Mouse (Mus musculus): ENCODE measurements around the gene Rab5c.

DNA sequence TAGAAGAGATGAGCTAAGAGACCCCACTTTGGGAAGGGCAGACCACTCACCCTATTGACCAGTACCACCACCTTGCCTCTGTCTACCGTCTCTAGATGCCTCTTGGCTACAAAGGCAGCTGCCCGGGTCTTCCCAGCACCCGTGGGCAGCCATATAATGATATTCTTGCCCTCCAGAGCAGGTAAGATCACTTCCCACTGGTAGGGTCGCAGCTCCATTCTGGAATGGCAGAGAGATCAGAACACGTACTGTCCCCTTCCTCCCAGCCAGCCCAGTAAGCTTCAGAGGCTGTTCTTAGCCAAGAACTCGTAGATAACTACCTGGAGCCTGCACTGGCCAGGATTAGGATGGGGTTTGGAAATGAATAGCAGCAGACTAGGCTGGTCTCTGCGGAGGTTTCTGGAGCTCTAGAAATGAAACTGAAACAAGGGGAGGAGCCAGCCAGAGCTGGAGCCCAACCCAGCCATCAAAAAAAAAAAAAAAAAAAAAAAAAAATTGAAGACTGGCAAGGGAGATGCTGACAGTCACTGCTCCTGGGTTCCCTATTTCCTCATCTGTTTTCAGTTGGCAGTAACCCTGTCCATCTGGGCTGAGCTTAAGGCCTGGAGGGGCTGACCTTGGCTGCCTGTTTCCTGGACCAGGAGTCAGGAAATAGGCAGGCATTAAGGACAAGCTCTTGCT, 34.0 kb downstream of the Rab5c start, which contains the start of gene Dhx58:
- TF ChIP-seq CTCF (IDR thresholded peaks at IDR 0.05; ENCODE audit: extremely low read depth, insufficient read length, insufficient replicate concordance, low read depth, low read length) (no peak), POLR2A (IDR thresholded peaks at IDR 0.05; ENCODE audit: low read depth, low read length) (peak; percentile 18; the same call in 1 of the 2 replicates)

Measured in small intestine, adult 2 months (tissue).